Mouse (Mus musculus): ENCODE measurements at regions not wholly inside any gene's neighbourhood (a gene's known extent, or its start where the extent isn't known, plus 50 kb on each side); places are given as distances from the start of the nearest gene placed in this dataset.

GRCm38 (mm10) chr6:12145216-12145615 is 237.6 kb downstream of the Phf14 start:
- TF ChIP-seq CTCF (conservative IDR thresholded peaks at IDR 0.05; ENCODE audit: low read length) (no peak), POU5F1 (IDR thresholded peaks at IDR 0.05; ENCODE audit: borderline replicate concordance, low read length) (no peak)

Measured in E14TG2a.4 (cell line).